Mouse (Mus musculus) forebrain, embryonic 11.5 days (tissue): ENCODE data around the gene Camkk1. TPM values are rescaled to one million over a fixed set of nuclear protein-coding genes. Genes with fewer than 3 reads are reported as not detected.

ENCODE experiments used
- polyA plus RNA-seq: library from polyadenylated mRNA; unstranded; fragments of >200 nt; fragmentation: Nextera tagmentation; extraction: Ambion mirVana; gene quantifications from 2 replicates; pipeline ENCODE4 v1.2.1, GENCODE M21; 2014

Camkk1 gene
- polyA plus RNA-seq, 1 experiment from 2014 or later, result 4.7 TPM

Other genes with a start within 250 kb of the Camkk1 start
- gene Cyb5d2, start 222.9 kb upstream of the Camkk1 start, polyA plus RNA-seq, result 3.8 and 5.6 TPM in 2 replicates
- 10.6 and 11.0 TPM in 2 replicates for gene Zzef1, start 222.8 kb upstream of the Camkk1 start, polyA plus RNA-seq
- gene Atp2a3, start 57.8 kb upstream of the Camkk1 start, polyA plus RNA-seq, result 0.73 and 1.3 TPM in 2 replicates
- 1.1 and 1.6 TPM in 2 replicates for gene P2rx1, start 19.9 kb upstream of the Camkk1 start, polyA plus RNA-seq
- gene Ncbp3, start 28.8 kb downstream of the Camkk1 start, polyA plus RNA-seq, result 12.6 and 13.2 TPM in 2 replicates
- 0.36 and 0.64 TPM in 2 replicates for gene Itgae, start 71.6 kb downstream of the Camkk1 start, polyA plus RNA-seq
- 22.0 and 23.6 TPM in 2 replicates for gene Haspin, start 119.3 kb downstream of the Camkk1 start, polyA plus RNA-seq
- gene P2rx5, start 141.4 kb downstream of the Camkk1 start, polyA plus RNA-seq, result 0.12 TPM in 1 of 2 replicates, not detected in the other
- gene Emc6, start 158.0 kb downstream of the Camkk1 start, polyA plus RNA-seq, result 122 and 135 TPM in 2 replicates
- gene Tax1bp3, start 158.1 kb downstream of the Camkk1 start, polyA plus RNA-seq, result 157 and 171 TPM in 2 replicates
- gene Ctns, start 180.0 kb downstream of the Camkk1 start, polyA plus RNA-seq, result 19.7 and 19.8 TPM in 2 replicates
- gene Shpk, start 180.5 kb downstream of the Camkk1 start, polyA plus RNA-seq, result 0.72 and 1.0 TPM in 2 replicates
- gene Trpv1, start 215.3 kb downstream of the Camkk1 start, polyA plus RNA-seq, result not detected in 2 replicates
- gene Trpv3, start 248.4 kb downstream of the Camkk1 start, polyA plus RNA-seq, result not detected in 2 replicates